Mouse (Mus musculus): Measurements from ENCODE around the gene Farsa. TPM values are rescaled to one million over a fixed set of nuclear protein-coding genes. Genes with fewer than 3 reads are reported as not detected.

The Farsa gene
- polyA plus RNA-seq, 1 experiment from 2014 or later, result 68.2 TPM

GRCm38 (mm10) chr8:84839411-84839810, 17.4 kb upstream of the Farsa start:
- no peak for TF ChIP-seq CTCF (IDR thresholded peaks at IDR 0.05; ENCODE audit: low read depth)
- DNase-seq (ENCODE audit: low spot score) (no peak), ATAC-seq (replicated peaks; ENCODE audit: low FRiP score, low read depth) (no peak)
- Histone ChIP-seq H3K4me1 (replicated peaks; ENCODE audit: insufficient read depth, low read length) (no peaks in the 10 kb centered on the region; the same call in 1 of the 2 replicates), H3K27me3 (ENCODE audit: insufficient read depth, low read length) (no peaks in the 10 kb centered on the region), H3K27ac (no peak overlapping the region), H3K9ac (ENCODE audit: low read depth, low read length) (peak overlapping the region; percentile 87; the same call in 1 of the 2 replicates), H3K9me3 (replicated peaks; ENCODE audit: low read length) (no peaks in the 10 kb centered on the region), H3K36me3 (ENCODE audit: insufficient read depth, low read length) (peaks cover 65% of the 10 kb centered on the region), H3K4me2 (ENCODE audit: low read length) (peak overlapping the region; percentile 87), H3K4me3 (replicated peaks; ENCODE audit: low read depth, low read length) (peak overlapping the region; percentile 88)
- WGBS, result 82% methylated on average over 2 of the region's 2 CpGs

DNA sequence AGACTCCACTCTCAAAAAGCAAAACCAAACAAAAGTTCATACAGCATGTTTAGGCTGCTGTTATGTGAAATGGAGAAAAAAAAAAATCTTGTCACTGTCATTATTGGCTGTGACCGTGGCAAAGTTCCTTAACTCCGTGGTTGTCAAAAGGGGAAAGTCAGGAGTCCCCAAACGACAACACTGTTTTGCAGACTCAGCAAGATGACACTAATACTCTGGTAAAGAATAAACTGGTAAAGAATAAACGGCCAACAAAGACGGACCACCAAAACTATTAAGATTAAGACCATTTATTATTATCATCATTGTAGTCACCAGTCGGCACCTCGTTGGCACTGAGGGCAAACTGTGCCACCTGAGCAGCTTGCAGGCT, 16.9 kb upstream of the Farsa start:
- TF ChIP-seq CTCF (IDR thresholded peaks at IDR 0.05; ENCODE audit: low read depth), result no peak
- ATAC-seq (replicated peaks; ENCODE audit: low FRiP score, low read depth) (no peak), DNase-seq (ENCODE audit: low spot score) (no peak)
- no peaks in the 10 kb centered on the region; the same call in 1 of the 2 replicates for H3K4me1 ChIP-seq (replicated peaks; ENCODE audit: insufficient read depth, low read length)
- H3K9me3 ChIP-seq (replicated peaks; ENCODE audit: low read length), result no peaks in the 10 kb centered on the region
- H3K9ac ChIP-seq (ENCODE audit: low read depth, low read length), result peak overlapping the region; percentile 87
- H3K36me3 ChIP-seq (ENCODE audit: insufficient read depth, low read length), result peaks cover 65% of the 10 kb centered on the region
- peak overlapping the region; percentile 88 for H3K4me3 ChIP-seq (replicated peaks; ENCODE audit: low read depth, low read length)
- no peaks in the 10 kb centered on the region for H3K27me3 ChIP-seq (ENCODE audit: insufficient read depth, low read length)
- peak overlapping the region; percentile 92 for H3K27ac ChIP-seq
- peak overlapping the region; percentile 87 for H3K4me2 ChIP-seq (ENCODE audit: low read length)
- WGBS, result under 1% methylated on average over 7 of the region's 7 CpGs

GRCm38 (mm10) chr8:84840248-84840999, 16.4 kb upstream of the Farsa start, which contains the start of gene Rad23a:
Gene Rad23a, minus strand, starts transcription at chr8:84840665.
- DNase-seq (ENCODE audit: low spot score), result peak; percentile 98
- ATAC-seq (replicated peaks; ENCODE audit: low FRiP score, low read depth), result peak; percentile 92
- Histone ChIP-seq H3K27me3 (ENCODE audit: insufficient read depth, low read length) (no peaks in the 10 kb centered on the region), H3K4me1 (replicated peaks; ENCODE audit: insufficient read depth, low read length) (peaks cover 5% of the 10 kb centered on the region), H3K4me3 (replicated peaks; ENCODE audit: low read depth, low read length) (peak within 1 kb of the TSS; percentile 88), H3K9me3 (replicated peaks; ENCODE audit: low read length) (no peaks in the 10 kb centered on the region), H3K36me3 (ENCODE audit: insufficient read depth, low read length) (peaks cover 63% of the 10 kb centered on the region), H3K27ac (peak within 1 kb of the TSS; percentile 92), H3K4me2 (ENCODE audit: low read length) (peak within 1 kb of the TSS; percentile 87), H3K9ac (ENCODE audit: low read depth, low read length) (peak within 1 kb of the TSS; percentile 87)
- TF ChIP-seq CTCF (IDR thresholded peaks at IDR 0.05; ENCODE audit: low read depth), result no peak
- under 1% methylated on average over 53 of the region's 55 CpGs for WGBS

- TF ChIP-seq CTCF (IDR thresholded peaks at IDR 0.05; ENCODE audit: low read depth), result no peak
- 72% methylated on average over 1 of the region's 1 CpGs for WGBS
- Histone ChIP-seq H3K4me1 (replicated peaks; ENCODE audit: insufficient read depth, low read length) (peaks cover 5% of the 10 kb centered on the region), H3K4me2 (ENCODE audit: low read length) (no peak overlapping the region), H3K27ac (0 out of 2 replicates have a peak overlapping the region, but pooled peaks have one; percentile 21), H3K27me3 (ENCODE audit: insufficient read depth, low read length) (no peaks in the 10 kb centered on the region), H3K36me3 (ENCODE audit: insufficient read depth, low read length) (peaks cover 53% of the 10 kb centered on the region), H3K9me3 (replicated peaks; ENCODE audit: low read length) (no peaks in the 10 kb centered on the region), H3K4me3 (replicated peaks; ENCODE audit: low read depth, low read length) (no peak overlapping the region), H3K9ac (ENCODE audit: low read depth, low read length) (no peak overlapping the region)
- DNase-seq (ENCODE audit: low spot score), result no peak
- no peak for ATAC-seq (replicated peaks; ENCODE audit: low FRiP score, low read depth)
Observed at GRCm38 (mm10) chr8:84841514-84841913, 15.3 kb upstream of the Farsa start.

GRCm38 (mm10) chr8:84844397-84845070, 12.3 kb upstream of the Farsa start:
- ATAC-seq (replicated peaks; ENCODE audit: low FRiP score, low read depth) (no peak), DNase-seq (ENCODE audit: low spot score) (no peak)
- Histone ChIP-seq H3K27me3 (ENCODE audit: insufficient read depth, low read length) (no peaks in the 10 kb centered on the region), H3K4me2 (ENCODE audit: low read length) (peak overlapping the region; percentile 73), H3K36me3 (ENCODE audit: insufficient read depth, low read length) (peaks cover 34% of the 10 kb centered on the region), H3K4me1 (replicated peaks; ENCODE audit: insufficient read depth, low read length) (peaks cover 5% of the 10 kb centered on the region), H3K27ac (no peak overlapping the region), H3K4me3 (replicated peaks; ENCODE audit: low read depth, low read length) (peak overlapping the region; percentile 74; the same call in 1 of the 2 replicates), H3K9ac (ENCODE audit: low read depth, low read length) (peak overlapping the region; percentile 82; the same call in 1 of the 2 replicates), H3K9me3 (replicated peaks; ENCODE audit: low read length) (no peaks in the 10 kb centered on the region)
- TF ChIP-seq CTCF (IDR thresholded peaks at IDR 0.05; ENCODE audit: low read depth), result no peak
- 68% methylated on average over 9 of the region's 9 CpGs for WGBS

DNA sequence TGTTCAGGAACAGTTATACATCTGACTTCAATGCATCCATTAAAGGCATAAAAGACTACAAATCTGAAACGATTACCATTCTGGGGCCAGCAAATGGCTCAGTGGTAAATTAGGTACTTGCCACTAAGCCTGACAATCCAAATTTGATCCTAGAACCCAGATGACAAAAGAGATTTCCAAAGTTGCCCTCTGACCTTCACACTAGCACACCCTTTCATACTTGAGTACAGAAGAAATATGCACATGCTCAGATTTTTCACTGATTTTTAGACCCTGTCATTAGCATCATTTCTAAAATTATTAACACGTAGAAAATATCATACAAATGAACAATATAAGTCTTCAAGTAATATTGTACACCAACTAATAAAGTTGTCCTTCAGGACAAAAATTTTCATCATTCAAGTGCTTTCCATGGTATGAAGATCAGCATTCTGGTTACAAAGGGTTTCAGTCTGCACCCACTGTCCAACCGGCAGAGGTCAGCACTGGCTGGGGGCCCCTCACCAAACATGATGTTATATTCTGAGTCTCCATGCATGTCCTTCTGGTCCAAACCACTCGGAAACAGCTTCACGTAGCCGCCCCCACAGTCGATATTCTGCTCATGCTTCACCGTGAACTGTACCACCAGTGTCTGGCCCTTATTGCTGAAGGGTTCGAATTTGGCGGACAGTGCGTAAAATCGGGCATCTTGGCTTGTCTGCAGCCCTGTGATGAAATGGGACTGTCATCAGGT, 11.3 kb upstream of the Farsa start:
- Histone ChIP-seq H3K27ac (no peak overlapping the region), H3K27me3 (ENCODE audit: insufficient read depth, low read length) (no peaks in the 10 kb centered on the region), H3K4me2 (ENCODE audit: low read length) (peak overlapping the region; percentile 73), H3K4me1 (replicated peaks; ENCODE audit: insufficient read depth, low read length) (peaks cover 5% of the 10 kb centered on the region), H3K9ac (ENCODE audit: low read depth, low read length) (peak overlapping the region; percentile 82), H3K36me3 (ENCODE audit: insufficient read depth, low read length) (peaks cover 34% of the 10 kb centered on the region), H3K9me3 (replicated peaks; ENCODE audit: low read length) (no peaks in the 10 kb centered on the region), H3K4me3 (replicated peaks; ENCODE audit: low read depth, low read length) (peak overlapping the region; percentile 74)
- 10% methylated on average over 12 of the region's 12 CpGs for whole genome bisulfite sequencing
- ATAC-seq (replicated peaks; ENCODE audit: low FRiP score, low read depth) (no peak), DNase-seq (ENCODE audit: low spot score) (peak; percentile 76)
- peak; percentile 71 for TF ChIP-seq CTCF (IDR thresholded peaks at IDR 0.05; ENCODE audit: low read depth)

Data from kidney, postnatal 0 days (tissue).